Mouse (Mus musculus) lung, adult 18-20 months (tissue): ENCODE results near the gene Nxph4.

Experiments used
- DNase-seq, 2 experiments: peaks; one replicate each; pipeline ENCODE4 v3.0.0; 2022; ENCODE audit warnings: mixed read lengths in 2 of 2

Gene Nxph4

DNA sequence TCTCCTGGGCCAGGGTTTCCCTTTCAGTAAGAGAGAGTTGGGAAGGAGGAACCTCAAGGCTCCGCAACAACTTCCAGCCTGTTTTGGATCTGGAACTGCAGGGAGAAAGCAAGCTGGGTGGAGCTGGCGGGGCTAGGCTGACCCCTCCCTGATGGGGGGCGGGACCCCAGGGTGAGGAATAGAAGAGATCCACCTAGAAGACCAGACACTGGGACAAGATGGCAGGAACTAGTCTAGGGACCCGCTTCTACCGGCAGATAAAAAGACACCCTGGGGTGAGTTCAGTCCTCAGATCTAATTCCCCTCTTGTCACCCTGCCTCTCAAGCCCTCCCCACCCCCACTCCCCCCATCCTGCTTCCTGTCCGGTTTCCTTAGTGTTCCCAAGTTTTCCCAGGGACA lies 19.6 kb downstream of the Nxph4 start, which contains the start of gene Ndufa4l2:
TSS of gene Ndufa4l2 (plus strand) at position 204 of the 400 bp plus-strand sequence.
- no peak for DNase-seq

GRCm38 (mm10) chr10:127514111-127514698 lies 20.2 kb downstream of the Nxph4 start:
- no peak for DNase-seq

DNA sequence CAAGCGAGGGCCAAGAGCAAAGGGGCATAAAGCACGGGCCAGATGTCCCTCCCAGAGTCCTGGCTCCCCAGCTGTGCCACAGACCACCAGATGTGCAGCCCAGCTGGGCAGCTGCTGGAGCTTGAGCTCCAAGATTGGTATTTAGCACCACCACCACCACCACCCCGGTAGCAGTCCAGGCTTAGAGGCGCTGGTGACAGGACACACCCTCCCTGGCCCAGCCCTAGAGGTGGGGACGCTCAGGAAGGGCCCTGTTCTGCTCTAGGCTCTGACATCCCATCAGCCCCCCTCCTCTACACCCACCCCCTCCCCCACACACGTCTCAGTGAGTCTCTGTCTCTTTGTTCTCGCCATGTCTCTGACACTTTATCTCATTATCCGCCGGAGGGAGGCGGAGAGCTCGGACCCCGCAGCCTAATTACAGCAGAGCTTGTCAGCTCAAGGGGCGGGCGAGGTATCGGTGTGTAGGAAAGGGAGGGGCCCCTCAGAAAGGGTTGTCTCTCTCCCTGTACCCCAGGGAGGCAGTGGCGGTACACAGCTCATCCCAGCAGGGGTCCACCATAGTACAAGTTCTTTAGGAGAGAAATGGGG lies 20.8 kb downstream of the Nxph4 start:
- no peak for DNase-seq

GRCm38 (mm10) chr10:127512813-127513212 lies 21.5 kb downstream of the Nxph4 start:
- peak; percentile 90 to 93 for DNase-seq

DNA sequence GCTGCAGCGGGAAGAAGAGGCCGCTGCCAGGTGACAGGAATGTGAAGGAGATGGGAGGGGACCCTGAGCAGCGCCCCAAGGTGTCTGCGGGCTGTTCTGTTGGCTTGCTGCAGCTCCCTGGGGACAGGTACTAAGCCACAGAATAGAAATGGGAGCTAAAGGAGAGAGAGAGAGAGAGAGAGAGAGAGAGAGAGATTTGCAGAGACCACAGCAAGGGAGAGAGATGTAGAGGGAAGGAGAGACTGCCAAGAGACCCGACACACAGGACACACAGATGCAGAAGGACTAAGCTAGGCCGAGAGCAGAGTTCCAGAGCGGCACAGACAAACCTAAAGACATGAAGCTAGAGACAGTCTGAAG lies 22.1 kb downstream of the Nxph4 start:
- no peak for DNase-seq

- DNase-seq: peak; percentile 27 to 36
Observed at GRCm38 (mm10) chr10:127511634-127512306, 22.6 kb downstream of the Nxph4 start.

DNA sequence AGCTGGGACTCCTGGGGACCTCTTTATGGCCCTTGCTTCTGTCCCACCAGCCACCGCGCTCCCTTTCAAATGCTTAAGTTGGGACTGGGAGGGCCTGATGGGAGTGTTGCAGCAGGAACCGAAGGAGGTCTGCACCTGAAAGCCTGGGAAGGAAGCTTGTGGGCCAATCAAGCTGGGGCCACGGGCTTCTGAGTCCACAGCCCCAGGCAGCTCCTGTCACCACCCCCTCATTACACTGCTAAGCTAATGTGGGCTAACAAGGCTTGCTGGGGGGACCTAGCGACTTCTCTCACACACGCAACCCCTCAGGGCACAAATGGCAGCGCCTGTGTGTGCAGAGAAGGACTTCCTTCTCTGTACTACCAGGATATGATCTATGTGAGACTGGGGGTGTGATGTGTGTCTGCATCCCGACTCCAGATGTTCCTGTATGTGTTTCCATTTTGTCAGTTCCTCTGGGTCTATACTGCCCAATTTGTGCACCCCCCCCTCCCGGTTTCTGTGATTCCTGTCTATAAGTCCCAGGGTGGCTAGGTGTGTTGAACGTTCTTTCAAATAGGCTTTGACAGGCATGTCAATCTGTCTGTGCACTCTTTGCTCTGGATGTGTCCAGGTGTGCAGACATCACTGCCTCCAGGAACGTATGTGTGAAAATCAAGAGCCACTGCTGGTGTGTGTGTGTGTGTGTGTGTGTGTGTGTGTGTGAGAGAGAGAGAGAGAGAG lies 23.3 kb downstream of the Nxph4 start:
- DNase-seq: no peak

GRCm38 (mm10) chr10:127509837-127510701 lies 24.3 kb downstream of the Nxph4 start:
- no peak for DNase-seq

DNA sequence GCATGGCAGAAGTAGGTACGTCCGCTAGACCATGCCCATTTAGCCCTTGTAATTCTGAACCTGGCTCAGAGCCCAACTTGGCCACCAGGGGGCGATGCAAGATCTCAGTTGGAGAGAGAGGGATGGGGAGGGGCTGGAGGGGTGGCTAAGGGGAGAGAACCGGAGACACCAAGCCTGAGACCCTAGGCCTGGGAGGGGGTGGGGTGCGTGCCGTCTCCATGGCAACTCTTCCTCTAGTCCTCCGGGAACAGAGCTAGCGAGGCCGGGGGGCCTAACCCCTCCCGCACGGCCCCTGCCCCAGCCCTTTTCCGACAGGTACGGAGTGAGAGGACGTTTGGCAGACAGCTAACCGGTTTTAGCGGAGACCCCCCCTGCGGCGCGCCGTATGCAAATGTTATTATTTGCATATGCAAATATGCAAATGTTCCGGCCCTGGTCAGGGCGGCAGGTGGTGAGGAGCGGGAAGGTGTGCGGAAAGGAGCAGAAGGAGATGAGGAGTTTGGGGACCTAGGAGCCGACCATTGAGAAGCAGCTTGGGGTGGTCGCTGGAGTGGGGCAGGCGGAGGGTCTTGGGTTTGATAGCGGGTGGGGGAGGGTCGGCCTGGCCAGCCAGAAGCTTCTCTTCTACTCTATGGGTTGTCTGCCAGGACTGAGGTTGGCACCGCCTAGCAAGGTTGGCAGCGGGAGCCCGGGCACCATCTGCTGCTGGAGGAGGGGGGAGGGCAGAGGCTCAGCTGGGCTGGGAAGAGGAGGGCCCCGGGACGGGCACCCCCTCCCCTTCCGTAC lies 25.1 kb downstream of the Nxph4 start:
- DNase-seq: peak; percentile 76 to 81

- peak; percentile 73 to 78 for DNase-seq
Observed at GRCm38 (mm10) chr10:127508239-127508638, 26.1 kb downstream of the Nxph4 start.

GRCm38 (mm10) chr10:127500894-127501893 lies 33.2 kb downstream of the Nxph4 start, which contains the start of gene Stac3:
Stac3 (plus strand) TSS chr10:127501686.
- DNase-seq: no peak

- DNase-seq: no peak
Observed at GRCm38 (mm10) chr10:127500042-127500441, 34.3 kb downstream of the Nxph4 start.

GRCm38 (mm10) chr10:127499516-127499915 lies 34.8 kb downstream of the Nxph4 start:
- DNase-seq: no peak

GRCm38 (mm10) chr10:127496156-127496555 lies 38.2 kb downstream of the Nxph4 start:
- DNase-seq: no peak

DNA sequence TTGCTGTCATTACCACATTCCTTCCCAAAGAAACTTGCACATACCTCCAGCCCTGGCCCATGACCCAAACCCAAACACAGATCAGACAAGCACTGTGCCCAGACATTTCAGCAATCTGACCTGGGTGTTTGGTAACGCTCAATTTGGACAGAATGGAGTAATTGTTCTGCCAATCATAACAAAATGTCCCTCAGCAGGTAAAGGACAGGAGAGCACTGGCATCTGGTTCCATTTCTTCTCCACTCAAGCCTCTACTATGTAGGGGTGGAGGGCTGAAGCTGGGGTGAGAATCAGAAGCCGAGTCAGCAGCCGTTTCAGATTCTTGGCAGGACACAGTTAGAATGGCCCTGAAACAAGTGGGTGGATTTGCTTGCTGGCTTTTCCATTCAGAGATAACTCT lies 42.2 kb downstream of the Nxph4 start:
- DNase-seq: no peak

- no peak for DNase-seq
Observed at GRCm38 (mm10) chr10:127491128-127491512, 43.2 kb downstream of the Nxph4 start.

DNA sequence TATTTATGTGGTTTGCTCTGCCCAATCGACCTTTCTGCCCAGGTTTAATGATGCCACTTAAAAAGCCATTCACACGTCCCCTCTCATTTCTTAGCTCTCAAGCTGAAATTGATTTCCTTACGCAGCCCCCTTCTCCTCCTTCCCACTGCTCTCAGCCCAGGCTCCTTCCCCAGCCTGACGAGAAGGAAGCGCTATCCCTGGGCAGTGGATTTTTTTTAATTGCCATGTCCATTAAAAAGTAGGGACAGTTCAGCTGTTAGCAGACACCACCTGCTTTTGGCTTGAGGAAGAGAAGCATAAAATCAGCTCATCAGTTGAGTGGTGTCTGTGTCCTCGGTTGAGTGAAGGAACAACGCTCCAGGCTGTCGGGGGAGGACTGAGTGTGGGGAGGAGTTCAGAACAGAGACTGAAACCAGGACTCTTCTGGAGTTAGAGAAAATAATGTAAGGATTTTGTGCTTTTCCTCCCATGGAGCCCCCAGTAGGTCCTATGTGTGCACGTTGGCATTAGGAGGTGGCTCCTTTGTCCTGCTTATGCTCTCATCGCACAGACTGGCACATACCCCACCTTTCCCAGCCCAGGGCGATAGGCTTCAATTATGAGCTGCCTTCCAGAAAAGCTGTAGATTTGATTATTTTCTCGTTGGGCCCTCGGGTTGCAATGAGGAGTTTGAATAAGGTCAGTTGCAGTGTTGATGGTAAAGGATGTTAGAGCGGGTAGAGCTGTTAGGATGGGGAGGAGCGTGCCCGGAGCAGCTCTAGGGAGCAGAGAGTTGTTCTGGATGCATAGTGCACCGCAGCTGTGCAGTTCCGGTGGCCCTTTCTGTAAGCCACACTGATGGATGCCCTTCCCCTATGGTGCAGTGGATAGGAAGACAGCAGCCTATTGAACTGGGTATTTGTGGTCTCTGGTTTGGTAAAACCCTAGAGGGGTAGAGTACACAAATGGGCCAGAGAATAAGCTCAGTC lies 43.9 kb downstream of the Nxph4 start:
- no peak for DNase-seq

DNA sequence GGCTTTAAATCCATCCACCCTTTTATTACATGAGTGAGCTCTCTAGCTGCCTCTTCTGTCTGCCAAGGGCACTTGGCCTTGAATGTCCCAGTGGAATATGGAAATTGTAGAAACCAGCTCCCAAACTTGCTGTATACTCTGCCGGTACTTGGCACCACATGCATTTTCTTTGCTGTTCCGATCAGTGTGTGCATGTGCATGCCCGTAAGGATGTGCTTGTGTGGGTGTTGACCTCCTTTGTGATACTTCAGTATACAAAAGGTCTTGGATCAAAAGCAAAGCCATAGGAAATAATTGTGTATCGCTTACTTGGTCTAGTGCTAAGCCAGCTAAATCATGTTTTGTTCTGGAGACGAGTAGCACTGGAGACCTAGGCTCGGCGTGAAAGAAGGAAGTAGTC lies 45.5 kb downstream of the Nxph4 start:
- no peak for DNase-seq

GRCm38 (mm10) chr10:127485235-127485634 lies 49.1 kb downstream of the Nxph4 start:
- DNase-seq: no peak
